Comparison of ENCODE assay signal across 22 mouse cellular contexts in the genomic region with DNA sequence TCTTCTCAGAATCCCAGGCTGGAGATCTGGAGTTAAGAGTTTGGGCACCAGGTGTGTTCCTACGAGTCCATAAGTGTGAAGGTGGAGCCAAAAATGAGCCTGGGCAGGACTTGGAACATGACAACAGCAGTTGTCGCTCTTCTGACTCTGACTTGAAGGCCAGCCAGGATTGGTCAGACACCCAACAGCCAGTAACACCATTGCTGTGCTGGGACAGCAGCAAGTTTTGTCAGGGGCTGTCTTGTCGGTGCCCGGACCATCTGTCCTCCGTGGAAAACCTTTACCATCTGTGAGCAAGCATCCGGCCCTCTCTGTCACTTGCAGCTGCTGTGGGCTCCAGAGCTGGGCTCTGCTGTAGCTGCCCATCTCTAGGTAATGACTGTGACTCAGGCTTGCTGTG. TPM values are rescaled to one million over a fixed set of nuclear protein-coding genes. Genes with fewer than 3 reads are reported as not detected.
DNase-seq lines count a peak whose midpoint lies in the region; ATAC-seq and TF ChIP-seq lines count a peak whose summit lies in the region.
"Had no signal": no experiment of that assay in that cellular context is flagged by ENCODE, and none has a peak within 500 bp of the region (broad histone marks: within the 10 kb centered on the region; RNA-seq: fewer than 3 reads in every experiment).

No protein-coding gene starts in this region.

- peak; percentile 47 for DNase-seq in embryonic facial prominence, embryonic 14.5 days (ENCODE audit: low spot score)
- no peak for DNase-seq in embryonic facial prominence, embryonic 10.5 days (ENCODE audit: low spot score)
- peak; percentile 19 for DNase-seq in right cerebral cortex, postnatal 25 days
- no peak for DNase-seq in right cerebral cortex, postnatal 4 days
- DNase-seq in stomach, postnatal 0 days (ENCODE audit: low spot score) = no peak
- DNase-seq: heart, adult 2 months; kidney, adult 9 months; lung, embryonic 14.5 days; thymus, adult 18-20 months; thymus, postnatal 4 days had no signal

- no peaks in the 10 kb centered on the region for H3K4me1 ChIP-seq in embryonic facial prominence, embryonic 14.5 days (ENCODE audit: control insufficient read depth, insufficient read depth, low read length)
- 0 out of 2 replicates have a peak, but pooled peaks cover 3% of the 10 kb centered on the region for H3K4me1 ChIP-seq in embryonic facial prominence, embryonic 10.5 days
- H3K4me1 ChIP-seq in hindbrain, embryonic 16.5 days (ENCODE audit: control insufficient read depth, insufficient read depth, low read depth, low read length) = no peaks in the 10 kb centered on the region
- no peaks in the 10 kb centered on the region for H3K4me1 ChIP-seq in hindbrain, embryonic 12.5 days
- no peaks in the 10 kb centered on the region for H3K4me1 ChIP-seq in stomach, postnatal 0 days (replicated peaks; ENCODE audit: control insufficient read depth, insufficient read depth)
- H3K4me1 ChIP-seq: heart, embryonic 13.5 days; hindbrain, embryonic 15.5 days; limb, embryonic 15.5 days; midbrain, embryonic 12.5 days; stomach, embryonic 15.5 days had no signal

- no peak overlapping the region for H3K4me2 ChIP-seq in embryonic facial prominence, embryonic 14.5 days (ENCODE audit: low read depth, low read length)
- H3K4me2 ChIP-seq in hindbrain, embryonic 16.5 days (ENCODE audit: low read length) = no peak overlapping the region
- no peak overlapping the region for H3K4me2 ChIP-seq in hindbrain, embryonic 12.5 days (replicated peaks)
- H3K4me2 ChIP-seq in stomach, postnatal 0 days (replicated peaks; ENCODE audit: low read depth) = no peak overlapping the region
- H3K4me2 ChIP-seq: heart, embryonic 13.5 days; hindbrain, embryonic 15.5 days; limb, embryonic 15.5 days; lung, embryonic 14.5 days; midbrain, embryonic 12.5 days; stomach, embryonic 15.5 days had no signal

- TF ChIP-seq CTCF in stomach, postnatal 0 days (IDR thresholded peaks at IDR 0.05; ENCODE audit: low read depth) = no peak

- H3K9me3 ChIP-seq in embryonic facial prominence, embryonic 14.5 days (ENCODE audit: control insufficient read depth, low read length) = no peaks in the 10 kb centered on the region
- no peaks in the 10 kb centered on the region for H3K9me3 ChIP-seq in embryonic facial prominence, embryonic 10.5 days
- H3K9me3 ChIP-seq in hindbrain, embryonic 16.5 days (ENCODE audit: control insufficient read depth, low read length) = no peaks in the 10 kb centered on the region
- H3K9me3 ChIP-seq in hindbrain, embryonic 12.5 days (replicated peaks) = no peaks in the 10 kb centered on the region
- no peaks in the 10 kb centered on the region for H3K9me3 ChIP-seq in stomach, postnatal 0 days (ENCODE audit: control insufficient read depth, low read length)
- H3K9me3 ChIP-seq: heart, embryonic 13.5 days; hindbrain, embryonic 15.5 days; limb, embryonic 15.5 days; midbrain, embryonic 12.5 days; stomach, embryonic 15.5 days had no signal

- ATAC-seq in embryonic facial prominence, embryonic 14.5 days (ENCODE audit: low read depth) = no peak
- ATAC-seq in hindbrain, embryonic 16.5 days = 0 out of 2 replicates have a peak, but pooled peaks have one; percentile 45
- ATAC-seq in hindbrain, embryonic 12.5 days (ENCODE audit: low FRiP score) = no peak
- ATAC-seq in stomach, postnatal 0 days (ENCODE audit: low FRiP score, low TSS enrichment) = no peak
- ATAC-seq: intestine, embryonic 16.5 days had no signal

- WGBS in embryonic facial prominence, embryonic 14.5 days = 52% methylated on average over 6 of the region's 6 CpGs
- 81% methylated on average over 6 of the region's 6 CpGs for WGBS in embryonic facial prominence, embryonic 10.5 days
- whole genome bisulfite sequencing in hindbrain, embryonic 16.5 days = 59% methylated on average over 6 of the region's 6 CpGs
- WGBS in hindbrain, embryonic 12.5 days = 65% methylated on average over 6 of the region's 6 CpGs
- 64% methylated on average over 6 of the region's 6 CpGs for WGBS in stomach, postnatal 0 days

- TF ChIP-seq EP300 in stomach, postnatal 0 days (optimal IDR thresholded peaks at IDR 0.05) = no peak

- H3K4me3 ChIP-seq in embryonic facial prominence, embryonic 14.5 days (ENCODE audit: low read depth, low read length) = no peak overlapping the region
- H3K4me3 ChIP-seq in embryonic facial prominence, embryonic 10.5 days = no peak overlapping the region
- no peak overlapping the region for H3K4me3 ChIP-seq in hindbrain, embryonic 16.5 days (ENCODE audit: low read length)
- H3K4me3 ChIP-seq in hindbrain, embryonic 12.5 days = no peak overlapping the region
- H3K4me3 ChIP-seq in stomach, postnatal 0 days (ENCODE audit: low read depth, low read length) = no peak overlapping the region
- H3K4me3 ChIP-seq: heart, adult 2 months; heart, embryonic 13.5 days; hindbrain, embryonic 15.5 days; limb, embryonic 15.5 days; midbrain, embryonic 12.5 days; stomach, embryonic 15.5 days had no signal

- no peak overlapping the region for H3K9ac ChIP-seq in embryonic facial prominence, embryonic 14.5 days (ENCODE audit: low read depth, low read length)
- no peak overlapping the region for H3K9ac ChIP-seq in hindbrain, embryonic 16.5 days (ENCODE audit: low read depth, low read length)
- H3K9ac ChIP-seq in hindbrain, embryonic 12.5 days = no peak overlapping the region
- no peak overlapping the region for H3K9ac ChIP-seq in stomach, postnatal 0 days (ENCODE audit: low read length)
- H3K9ac ChIP-seq: heart, embryonic 13.5 days; hindbrain, embryonic 15.5 days; limb, embryonic 15.5 days; liver, embryonic 14.5 days; lung, embryonic 14.5 days; midbrain, embryonic 12.5 days; stomach, embryonic 15.5 days had no signal

- no peak overlapping the region for H3K27ac ChIP-seq in embryonic facial prominence, embryonic 14.5 days (replicated peaks; ENCODE audit: low read depth, low read length)
- no peak overlapping the region for H3K27ac ChIP-seq in embryonic facial prominence, embryonic 10.5 days (replicated peaks)
- H3K27ac ChIP-seq in hindbrain, embryonic 16.5 days (ENCODE audit: low read depth, low read length) = no peak overlapping the region
- no peak overlapping the region for H3K27ac ChIP-seq in hindbrain, embryonic 12.5 days
- no peak overlapping the region for H3K27ac ChIP-seq in stomach, postnatal 0 days (replicated peaks)
- H3K27ac ChIP-seq: heart, adult 2 months; heart, embryonic 13.5 days; hindbrain, embryonic 15.5 days; limb, embryonic 15.5 days; liver, embryonic 14.5 days; midbrain, embryonic 12.5 days; stomach, embryonic 15.5 days had no signal

- H3K27me3 ChIP-seq in embryonic facial prominence, embryonic 14.5 days (replicated peaks; ENCODE audit: control insufficient read depth, insufficient read depth, low read length) = no peaks in the 10 kb centered on the region
- no peaks in the 10 kb centered on the region for H3K27me3 ChIP-seq in embryonic facial prominence, embryonic 10.5 days (replicated peaks; ENCODE audit: low read depth, poor library complexity, severe bottlenecking)
- H3K27me3 ChIP-seq in hindbrain, embryonic 16.5 days (replicated peaks; ENCODE audit: control insufficient read depth, insufficient read depth, low read length) = no peaks in the 10 kb centered on the region
- no peaks in the 10 kb centered on the region for H3K27me3 ChIP-seq in hindbrain, embryonic 12.5 days
- H3K27me3 ChIP-seq in stomach, postnatal 0 days (ENCODE audit: control insufficient read depth, insufficient read depth, low read length) = no peaks in the 10 kb centered on the region
- H3K27me3 ChIP-seq: hindbrain, embryonic 15.5 days; limb, embryonic 15.5 days; midbrain, embryonic 12.5 days; stomach, embryonic 15.5 days had no signal

- H3K36me3 ChIP-seq in embryonic facial prominence, embryonic 14.5 days (ENCODE audit: control insufficient read depth, insufficient read depth, low read length) = no peaks in the 10 kb centered on the region
- H3K36me3 ChIP-seq in embryonic facial prominence, embryonic 10.5 days (replicated peaks) = no peaks in the 10 kb centered on the region
- H3K36me3 ChIP-seq in hindbrain, embryonic 16.5 days (ENCODE audit: control insufficient read depth, insufficient read depth, low read length) = no peaks in the 10 kb centered on the region
- no peaks in the 10 kb centered on the region for H3K36me3 ChIP-seq in hindbrain, embryonic 12.5 days
- H3K36me3 ChIP-seq in stomach, postnatal 0 days (ENCODE audit: control insufficient read depth, insufficient read depth, low read length) = no peaks in the 10 kb centered on the region
- H3K36me3 ChIP-seq: heart, embryonic 13.5 days; hindbrain, embryonic 15.5 days; limb, embryonic 15.5 days; midbrain, embryonic 12.5 days; stomach, embryonic 15.5 days had no signal

RNA-seq across cellular contexts. Expression of a gene that starts 23.7 kb away (rescaled TPM):
- polyA plus RNA-seq in embryonic facial prominence, embryonic 14.5 days (2014; fragmentation: Nextera tagmentation; extraction: Ambion mirVana) = 56.9 and 71.4 TPM in 2 replicates
- 128 and 131 TPM in 2 replicates for polyA plus RNA-seq in embryonic facial prominence, embryonic 10.5 days (2016; fragmentation: Nextera tagmentation; extraction: Ambion mirVana)
- 679 and 766 TPM in 2 replicates for polyA plus RNA-seq in hindbrain, embryonic 16.5 days (2015; fragmentation: Nextera tagmentation; extraction: Ambion mirVana)
- polyA plus RNA-seq in hindbrain, embryonic 12.5 days (2016; fragmentation: Nextera tagmentation; extraction: Ambion mirVana) = 190 and 196 TPM in 2 replicates
- polyA plus RNA-seq in stomach, postnatal 0 days (2015; fragmentation: Nextera tagmentation; extraction: Ambion mirVana) = 50.3 and 66.9 TPM in 2 replicates
- polyA plus RNA-seq: C2C12 had no signal

RNA-seq across cellular contexts. Expression of a gene that starts 27.4 kb away (rescaled TPM):
- 2.6 and 3.3 TPM in 2 replicates for polyA plus RNA-seq in embryonic facial prominence, embryonic 14.5 days (2014; fragmentation: Nextera tagmentation; extraction: Ambion mirVana)
- 0.99 and 1.0 TPM in 2 replicates for polyA plus RNA-seq in embryonic facial prominence, embryonic 10.5 days (2016; fragmentation: Nextera tagmentation; extraction: Ambion mirVana)
- polyA plus RNA-seq in hindbrain, embryonic 16.5 days (2015; fragmentation: Nextera tagmentation; extraction: Ambion mirVana) = 0.06 TPM in 1 of 2 replicates, not detected in the other
- polyA plus RNA-seq in hindbrain, embryonic 12.5 days (2016; fragmentation: Nextera tagmentation; extraction: Ambion mirVana) = 0.06 TPM in 1 of 2 replicates, not detected in the other
- 33.1 and 33.6 TPM in 2 replicates for polyA plus RNA-seq in stomach, postnatal 0 days (2015; fragmentation: Nextera tagmentation; extraction: Ambion mirVana)
- polyA plus RNA-seq: C2C12; cortical plate, adult 2 months; heart, embryonic 13.5 days; hindbrain, embryonic 15.5 days; liver, embryonic 14.5 days; neural tube, embryonic 11.5 days had no signal

RNA-seq across cellular contexts. Expression of a gene that starts 53.2 kb away (rescaled TPM):
- 5.3 and 5.4 TPM in 2 replicates for polyA plus RNA-seq in embryonic facial prominence, embryonic 14.5 days (2014; fragmentation: Nextera tagmentation; extraction: Ambion mirVana)
- 0.76 and 1.1 TPM in 2 replicates for polyA plus RNA-seq in embryonic facial prominence, embryonic 10.5 days (2016; fragmentation: Nextera tagmentation; extraction: Ambion mirVana)
- polyA plus RNA-seq in hindbrain, embryonic 16.5 days (2015; fragmentation: Nextera tagmentation; extraction: Ambion mirVana) = 11.7 and 15.7 TPM in 2 replicates
- 1.9 and 2.1 TPM in 2 replicates for polyA plus RNA-seq in hindbrain, embryonic 12.5 days (2016; fragmentation: Nextera tagmentation; extraction: Ambion mirVana)
- polyA plus RNA-seq in stomach, postnatal 0 days (2015; fragmentation: Nextera tagmentation; extraction: Ambion mirVana) = 1.3 and 2.2 TPM in 2 replicates
- polyA plus RNA-seq: C2C12 had no signal

Comparison
In these comparisons a context has a peak if more than half of its experiments do, and no peak if none do; other contexts are left out.
1. DNase-seq: peak in embryonic facial prominence, embryonic 14.5 days (single experiment) and right cerebral cortex, postnatal 25 days (single experiment); none in embryonic facial prominence, embryonic 10.5 days (single experiment), right cerebral cortex, postnatal 4 days (single experiment) and stomach, postnatal 0 days (single experiment).